Mouse (Mus musculus): ENCODE data around the gene Atp6v0d1.

- TF ChIP-seq CTCF (IDR thresholded peaks at IDR 0.05 in 2 of 3, conservative IDR thresholded peaks at IDR 0.05 in 1 of 3; ENCODE audit: control insufficient read depth in 1 of 3, insufficient read depth in 1 of 3, low read depth in 2 of 3, low read length in 3 of 3, poor library complexity in 1 of 3, severe bottlenecking in 1 of 3) (peak; percentile 48 to 80 (median 70)), USF2 (IDR thresholded peaks at IDR 0.05; ENCODE audit: borderline replicate concordance in 1 of 2, insufficient read depth in 1 of 2, low read depth in 1 of 2, low read length in 2 of 2) (no peak), MAFK (IDR thresholded peaks at IDR 0.05; ENCODE audit: borderline replicate concordance, low read depth, low read length) (no peak), HCFC1 (IDR thresholded peaks at IDR 0.05; ENCODE audit: low read depth, low read length) (no peak), POLR2AphosphoS5 (IDR thresholded peaks at IDR 0.05; ENCODE audit: borderline replicate concordance, low read depth, low read length) (no peak), TBP (IDR thresholded peaks at IDR 0.05; ENCODE audit: low read depth, low read length) (no peak), KAT2A (conservative IDR thresholded peaks at IDR 0.05; ENCODE audit: low read depth, low read length) (no peak)
These were observed 34.1 kb downstream of the Atp6v0d1 start for GRCm38 (mm10) chr8:105531774-105532173.

All from MEL (cell line).